Mouse (Mus musculus): ENCODE measurements at regions not wholly inside any gene's neighbourhood (a gene's known extent, or its start where the extent isn't known, plus 50 kb on each side); places are given as distances from the start of the nearest gene placed in this dataset.

DNA sequence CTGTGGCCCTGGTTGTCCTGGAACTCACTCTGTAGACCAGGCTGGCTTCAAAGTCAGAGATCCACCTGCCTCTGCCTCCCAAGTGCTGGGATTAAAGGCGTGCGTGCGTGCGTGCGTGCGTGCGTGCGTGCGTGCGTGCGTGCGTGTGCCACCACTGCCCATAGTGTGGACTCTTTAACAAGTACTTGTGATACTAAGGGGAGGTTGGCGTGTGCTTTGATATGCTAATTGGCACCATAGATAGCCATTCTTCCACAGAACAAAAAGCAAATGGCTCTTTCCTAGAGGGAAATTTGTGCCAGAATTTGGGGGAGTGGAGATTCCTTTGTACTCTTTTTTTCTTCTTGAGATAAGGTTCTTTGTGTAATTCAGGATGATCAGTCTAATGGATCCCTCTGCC, 91.3 kb upstream of the Nr5a2 start:
- Histone ChIP-seq H3K4me2 (replicated peaks; ENCODE audit: low read depth, low read length) (no peak overlapping the region), H3K27ac (ENCODE audit: low read depth, low read length) (no peak overlapping the region), H3K4me1 (replicated peaks; ENCODE audit: control insufficient read depth, insufficient read depth, low read length) (no peaks in the 10 kb centered on the region), H3K27me3 (ENCODE audit: control insufficient read depth, insufficient read depth, low read length) (no peaks in the 10 kb centered on the region), H3K36me3 (ENCODE audit: control insufficient read depth, insufficient read depth, low read length) (no peaks in the 10 kb centered on the region), H3K9ac (ENCODE audit: low read depth, low read length) (no peak overlapping the region), H3K4me3 (ENCODE audit: low read depth, low read length) (no peak overlapping the region), H3K9me3 (ENCODE audit: control insufficient read depth, low read length) (no peaks in the 10 kb centered on the region)
- DNase-seq (ENCODE audit: low spot score) = no peak
- WGBS = 94% methylated on average over 13 of the region's 13 CpGs
- no peak for ATAC-seq (ENCODE audit: low FRiP score)

DNA sequence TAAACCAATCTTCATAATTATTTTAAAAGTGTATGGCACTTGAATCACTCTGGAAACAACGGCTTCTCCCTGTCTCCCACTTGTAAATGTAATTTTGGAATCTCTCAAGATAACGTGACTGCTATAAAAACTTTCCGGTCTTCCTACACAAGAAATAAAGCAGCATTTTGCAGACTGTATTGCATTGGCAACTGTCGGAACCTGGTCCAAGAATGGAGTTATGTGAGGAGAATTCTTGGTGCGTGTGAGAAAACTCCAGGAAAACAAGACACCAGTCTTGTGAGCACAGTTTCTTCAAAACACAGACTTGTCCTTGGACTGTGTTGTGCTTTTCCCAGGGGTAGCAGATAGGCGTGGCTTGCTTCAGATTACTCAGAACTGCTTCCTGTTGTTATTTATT, 83.8 kb upstream of the Nr5a2 start:
- 89% methylated on average over 6 of the region's 6 CpGs for WGBS
- no peaks in the 10 kb centered on the region for H3K36me3 ChIP-seq (ENCODE audit: control insufficient read depth, insufficient read depth, low read length)
- no peak for ATAC-seq (ENCODE audit: low FRiP score)

GRCm38 (mm10) chr1:137042414-137043010, 82.3 kb upstream of the Nr5a2 start:
- H3K27ac ChIP-seq (ENCODE audit: low read depth, low read length) = no peak overlapping the region
- no peak overlapping the region for H3K4me3 ChIP-seq (ENCODE audit: low read depth, low read length)
- DNase-seq (ENCODE audit: low spot score) = no peak
- no peak for ATAC-seq (ENCODE audit: low FRiP score)
- no peaks in the 10 kb centered on the region for H3K9me3 ChIP-seq (ENCODE audit: control insufficient read depth, low read length)
- H3K4me2 ChIP-seq (replicated peaks; ENCODE audit: low read depth, low read length) = no peak overlapping the region
- 90% methylated on average over 17 of the region's 17 CpGs for WGBS
- no peak overlapping the region for H3K9ac ChIP-seq (ENCODE audit: low read depth, low read length)
- no peaks in the 10 kb centered on the region for H3K4me1 ChIP-seq (replicated peaks; ENCODE audit: control insufficient read depth, insufficient read depth, low read length)
- H3K36me3 ChIP-seq (ENCODE audit: control insufficient read depth, insufficient read depth, low read length) = no peaks in the 10 kb centered on the region
- H3K27me3 ChIP-seq (ENCODE audit: control insufficient read depth, insufficient read depth, low read length) = no peaks in the 10 kb centered on the region

More for the DNA sequence above, 83.8 kb upstream of the Nr5a2 start:
- Histone ChIP-seq H3K9ac (ENCODE audit: low read depth, low read length) (no peak overlapping the region), H3K4me3 (ENCODE audit: low read depth, low read length) (no peak overlapping the region), H3K9me3 (ENCODE audit: control insufficient read depth, low read length) (no peaks in the 10 kb centered on the region), H3K27me3 (ENCODE audit: control insufficient read depth, insufficient read depth, low read length) (no peaks in the 10 kb centered on the region), H3K4me2 (replicated peaks; ENCODE audit: low read depth, low read length) (no peak overlapping the region), H3K27ac (ENCODE audit: low read depth, low read length) (no peak overlapping the region), H3K4me1 (replicated peaks; ENCODE audit: control insufficient read depth, insufficient read depth, low read length) (no peaks in the 10 kb centered on the region)
- DNase-seq (ENCODE audit: low spot score) = no peak

DNA sequence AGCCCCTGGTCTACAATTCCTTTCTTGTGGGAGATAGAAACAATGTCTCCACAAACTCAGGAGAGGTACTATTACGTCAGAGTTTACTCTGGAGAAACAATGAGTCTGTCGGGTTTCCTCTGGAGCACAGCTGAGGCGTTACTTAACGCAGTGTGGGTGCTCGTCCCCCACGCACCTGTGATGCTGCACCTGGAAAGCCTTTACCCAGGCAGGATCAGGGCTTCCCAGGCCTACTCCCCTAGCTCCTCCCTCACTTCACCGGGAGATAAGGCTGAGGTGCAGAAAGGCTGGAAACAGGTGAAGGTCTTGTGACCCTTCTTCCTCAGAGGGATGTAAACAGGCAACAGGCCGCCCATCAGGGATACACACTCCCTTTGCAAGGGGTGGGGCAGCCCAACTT, 80.7 kb upstream of the Nr5a2 start:
- no peaks in the 10 kb centered on the region for H3K4me1 ChIP-seq (replicated peaks; ENCODE audit: control insufficient read depth, insufficient read depth, low read length)
- no peaks in the 10 kb centered on the region for H3K9me3 ChIP-seq (ENCODE audit: control insufficient read depth, low read length)
- no peak overlapping the region for H3K27ac ChIP-seq (ENCODE audit: low read depth, low read length)
- no peak for ATAC-seq (ENCODE audit: low FRiP score)
- H3K4me3 ChIP-seq (ENCODE audit: low read depth, low read length) = no peak overlapping the region
- H3K36me3 ChIP-seq (ENCODE audit: control insufficient read depth, insufficient read depth, low read length) = no peaks in the 10 kb centered on the region
- WGBS = 62% methylated on average over 8 of the region's 8 CpGs
- H3K4me2 ChIP-seq (replicated peaks; ENCODE audit: low read depth, low read length) = no peak overlapping the region
- no peak for DNase-seq (ENCODE audit: low spot score)
- H3K9ac ChIP-seq (ENCODE audit: low read depth, low read length) = no peak overlapping the region
- no peaks in the 10 kb centered on the region for H3K27me3 ChIP-seq (ENCODE audit: control insufficient read depth, insufficient read depth, low read length)

GRCm38 (mm10) chr1:137034586-137034985, 74.3 kb upstream of the Nr5a2 start:
- Histone ChIP-seq H3K27ac (ENCODE audit: low read depth, low read length) (no peak overlapping the region), H3K36me3 (ENCODE audit: control insufficient read depth, insufficient read depth, low read length) (no peaks in the 10 kb centered on the region), H3K4me3 (ENCODE audit: low read depth, low read length) (no peak overlapping the region), H3K9ac (ENCODE audit: low read depth, low read length) (no peak overlapping the region), H3K4me1 (replicated peaks; ENCODE audit: control insufficient read depth, insufficient read depth, low read length) (no peaks in the 10 kb centered on the region), H3K9me3 (ENCODE audit: control insufficient read depth, low read length) (no peaks in the 10 kb centered on the region), H3K4me2 (replicated peaks; ENCODE audit: low read depth, low read length) (no peak overlapping the region), H3K27me3 (ENCODE audit: control insufficient read depth, insufficient read depth, low read length) (no peaks in the 10 kb centered on the region)
- WGBS = 91% methylated on average over 6 of the region's 6 CpGs
- DNase-seq (ENCODE audit: low spot score) (no peak), ATAC-seq (ENCODE audit: low FRiP score) (no peak)

GRCm38 (mm10) chr1:137033679-137034078, 73.4 kb upstream of the Nr5a2 start:
- 79% methylated on average over 5 of the region's 5 CpGs for WGBS
- H3K36me3 ChIP-seq (ENCODE audit: control insufficient read depth, insufficient read depth, low read length) = no peaks in the 10 kb centered on the region

GRCm38 (mm10) chr1:137023706-137024105, 63.5 kb upstream of the Nr5a2 start:
- WGBS = 89% methylated on average over 6 of the region's 6 CpGs
- H3K36me3 ChIP-seq (ENCODE audit: control insufficient read depth, insufficient read depth, low read length) = no peaks in the 10 kb centered on the region
- no peak overlapping the region for H3K4me2 ChIP-seq (replicated peaks; ENCODE audit: low read depth, low read length)
- no peak overlapping the region for H3K4me3 ChIP-seq (ENCODE audit: low read depth, low read length)
- no peaks in the 10 kb centered on the region for H3K27me3 ChIP-seq (ENCODE audit: control insufficient read depth, insufficient read depth, low read length)
- ATAC-seq (ENCODE audit: low FRiP score) (no peak), DNase-seq (ENCODE audit: low spot score) (no peak)
- no peaks in the 10 kb centered on the region for H3K9me3 ChIP-seq (ENCODE audit: control insufficient read depth, low read length)
- no peak overlapping the region for H3K9ac ChIP-seq (ENCODE audit: low read depth, low read length)
- H3K27ac ChIP-seq (ENCODE audit: low read depth, low read length) = no peak overlapping the region
- H3K4me1 ChIP-seq (replicated peaks; ENCODE audit: control insufficient read depth, insufficient read depth, low read length) = no peaks in the 10 kb centered on the region

More at GRCm38 (mm10) chr1:137033679-137034078, 73.4 kb upstream of the Nr5a2 start:
- Histone ChIP-seq H3K4me2 (replicated peaks; ENCODE audit: low read depth, low read length) (no peak overlapping the region), H3K4me3 (ENCODE audit: low read depth, low read length) (no peak overlapping the region), H3K9ac (ENCODE audit: low read depth, low read length) (no peak overlapping the region), H3K9me3 (ENCODE audit: control insufficient read depth, low read length) (no peaks in the 10 kb centered on the region), H3K4me1 (replicated peaks; ENCODE audit: control insufficient read depth, insufficient read depth, low read length) (no peaks in the 10 kb centered on the region), H3K27me3 (ENCODE audit: control insufficient read depth, insufficient read depth, low read length) (no peaks in the 10 kb centered on the region), H3K27ac (ENCODE audit: low read depth, low read length) (no peak overlapping the region)
- DNase-seq (ENCODE audit: low spot score) (no peak), ATAC-seq (ENCODE audit: low FRiP score) (no peak)

DNA sequence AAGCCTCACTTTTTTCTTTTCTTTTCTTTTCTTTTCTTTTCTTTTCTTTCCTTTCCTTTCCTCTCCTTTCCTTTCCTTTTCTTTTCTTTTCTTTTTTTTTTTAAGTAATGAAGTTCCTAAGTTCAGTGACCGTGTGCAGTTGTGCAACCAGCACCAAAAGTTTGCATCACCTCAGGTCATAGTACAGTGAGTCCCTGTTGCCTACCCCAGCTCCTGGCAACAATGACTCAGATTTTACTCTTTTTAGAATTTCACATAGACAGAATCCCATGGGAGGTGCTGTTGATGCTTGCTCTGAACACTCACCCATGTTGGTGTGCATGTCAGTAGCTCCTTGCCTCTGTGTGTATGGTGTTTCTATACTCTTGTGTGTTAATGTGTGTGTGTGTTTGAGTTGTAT, 60.3 kb upstream of the Nr5a2 start:
- Histone ChIP-seq H3K4me1 (replicated peaks; ENCODE audit: control insufficient read depth, insufficient read depth, low read length) (no peaks in the 10 kb centered on the region), H3K4me3 (ENCODE audit: low read depth, low read length) (no peak overlapping the region), H3K4me2 (replicated peaks; ENCODE audit: low read depth, low read length) (no peak overlapping the region), H3K36me3 (ENCODE audit: control insufficient read depth, insufficient read depth, low read length) (no peaks in the 10 kb centered on the region), H3K27me3 (ENCODE audit: control insufficient read depth, insufficient read depth, low read length) (no peaks in the 10 kb centered on the region), H3K9me3 (ENCODE audit: control insufficient read depth, low read length) (no peaks in the 10 kb centered on the region), H3K9ac (ENCODE audit: low read depth, low read length) (no peak overlapping the region), H3K27ac (ENCODE audit: low read depth, low read length) (no peak overlapping the region)
- no peak for ATAC-seq (ENCODE audit: low FRiP score)
- WGBS = 79% methylated on average over 1 of the region's 1 CpGs
- DNase-seq (ENCODE audit: low spot score) = no peak

- WGBS = 85% methylated on average over 5 of the region's 5 CpGs
- ATAC-seq (ENCODE audit: low FRiP score) (no peak), DNase-seq (ENCODE audit: low spot score) (no peak)
- Histone ChIP-seq H3K36me3 (ENCODE audit: control insufficient read depth, insufficient read depth, low read length) (no peaks in the 10 kb centered on the region), H3K27ac (ENCODE audit: low read depth, low read length) (no peak overlapping the region), H3K4me2 (replicated peaks; ENCODE audit: low read depth, low read length) (no peak overlapping the region), H3K27me3 (ENCODE audit: control insufficient read depth, insufficient read depth, low read length) (no peaks in the 10 kb centered on the region), H3K4me1 (replicated peaks; ENCODE audit: control insufficient read depth, insufficient read depth, low read length) (no peaks in the 10 kb centered on the region), H3K9ac (ENCODE audit: low read depth, low read length) (no peak overlapping the region), H3K4me3 (ENCODE audit: low read depth, low read length) (no peak overlapping the region), H3K9me3 (ENCODE audit: control insufficient read depth, low read length) (no peaks in the 10 kb centered on the region)
Observed at GRCm38 (mm10) chr1:137017642-137018041, 57.4 kb upstream of the Nr5a2 start.

Data from hindbrain, embryonic 11.5 days (tissue).